Mouse (Mus musculus) hindbrain, embryonic 10.5 days (tissue): ENCODE measurements at regions not wholly inside any gene's neighbourhood (a gene's known extent, or its start where the extent isn't known, plus 50 kb on each side); places are given as distances from the start of the nearest gene placed in this dataset.

Source experiments
- DNase-seq: peaks from one replicate; pipeline ENCODE4 v3.0.0-alpha.2; 2017; ENCODE audit warnings: low spot score
- H3K27ac ChIP-seq: fragments of 300-500 bp; sonication (generic); 2 replicates; pipeline ENCODE4 v1.5.1; 2016; ENCODE audit warnings: mild to moderate bottlenecking, moderate library complexity
- H3K27me3 ChIP-seq: fragments of 300-500 bp; sonication (generic); 2 replicates; pipeline ENCODE4 v1.6.1; 2016; ENCODE audit warnings: mild to moderate bottlenecking; ENCODE audit not compliant: poor library complexity, insufficient read depth, severe bottlenecking
- H3K36me3 ChIP-seq: fragments of 300-500 bp; sonication (generic); 2 replicates; pipeline ENCODE4 v1.6.1; 2016; ENCODE audit warnings: mild to moderate bottlenecking, moderate library complexity
- H3K4me1 ChIP-seq: fragments of 300-500 bp; sonication (generic); replicated peaks from 2 replicates; pipeline ENCODE4 v1.6.1; 2016; ENCODE audit warnings: mild to moderate bottlenecking
- H3K4me3 ChIP-seq: fragments of 300-500 bp; sonication (generic); 2 replicates; pipeline ENCODE4 v1.5.1; 2016; ENCODE audit warnings: mild to moderate bottlenecking, moderate library complexity
- H3K9me3 ChIP-seq: fragments of 300-500 bp; sonication (generic); 2 replicates; pipeline ENCODE4 v1.6.1; 2016; ENCODE audit warnings: mild to moderate bottlenecking, moderate library complexity
- WGBS: fragments of 180-500 bp; shearing (Covaris S2); methylation state at CpG from one replicate; pipeline ENCODE4 v1.1.7; 2016; 5-methylcytosine and 5-hydroxymethylcytosine counted together

DNA sequence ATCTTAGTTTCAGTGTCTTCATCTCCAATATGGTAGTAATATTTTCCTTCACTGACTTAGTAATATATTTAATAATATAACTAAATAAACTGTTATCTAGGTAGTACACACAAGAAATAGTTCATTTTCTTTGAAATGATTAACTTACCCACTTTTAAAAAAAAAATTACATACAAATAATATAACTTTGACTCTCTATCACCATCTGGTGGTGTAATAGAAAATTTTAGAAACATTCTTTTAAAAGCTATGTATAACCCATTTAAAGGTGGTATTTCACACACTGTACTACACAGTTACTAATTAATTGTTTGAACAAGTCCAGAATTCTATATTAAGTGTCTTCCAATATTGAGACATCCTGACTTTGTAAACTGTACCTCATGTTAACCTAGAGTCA is 53.9 kb upstream of the Olfr266 start:
- no peaks in the 10 kb centered on the region for H3K4me1 ChIP-seq
- H3K4me3 ChIP-seq = no peak overlapping the region
- H3K36me3 ChIP-seq = no peaks in the 10 kb centered on the region
- no peak for DNase-seq
- no peak overlapping the region for H3K27ac ChIP-seq
- H3K27me3 ChIP-seq = no peaks in the 10 kb centered on the region
- H3K9me3 ChIP-seq = no peaks in the 10 kb centered on the region

DNA sequence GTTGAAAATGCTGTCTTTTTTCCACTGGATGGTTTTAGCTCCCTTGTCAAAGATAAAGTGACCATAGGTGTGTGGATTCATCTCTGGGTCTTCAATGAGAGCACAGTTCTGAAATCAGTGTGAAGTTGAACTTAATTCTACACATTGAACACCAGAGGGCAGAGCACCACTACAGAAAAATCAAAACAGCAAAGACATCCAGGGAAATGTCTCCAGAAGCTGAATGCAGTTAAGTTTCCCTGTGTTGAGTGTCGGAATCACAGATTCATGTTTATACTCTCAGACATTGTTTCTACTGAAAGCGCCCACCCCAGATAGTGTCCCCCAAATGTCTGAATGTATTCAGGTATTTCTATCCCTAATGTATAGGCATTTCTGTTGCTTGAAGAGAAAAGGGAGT is 77.1 kb upstream of the Olfr266 start:
- no peak overlapping the region for H3K27ac ChIP-seq
- H3K4me1 ChIP-seq = no peaks in the 10 kb centered on the region
- no peak overlapping the region for H3K4me3 ChIP-seq
- no peaks in the 10 kb centered on the region for H3K27me3 ChIP-seq
- DNase-seq = no peak
- no peaks in the 10 kb centered on the region for H3K9me3 ChIP-seq
- H3K36me3 ChIP-seq = no peaks in the 10 kb centered on the region
- WGBS = 48% methylated on average over 2 of the region's 2 CpGs

DNA sequence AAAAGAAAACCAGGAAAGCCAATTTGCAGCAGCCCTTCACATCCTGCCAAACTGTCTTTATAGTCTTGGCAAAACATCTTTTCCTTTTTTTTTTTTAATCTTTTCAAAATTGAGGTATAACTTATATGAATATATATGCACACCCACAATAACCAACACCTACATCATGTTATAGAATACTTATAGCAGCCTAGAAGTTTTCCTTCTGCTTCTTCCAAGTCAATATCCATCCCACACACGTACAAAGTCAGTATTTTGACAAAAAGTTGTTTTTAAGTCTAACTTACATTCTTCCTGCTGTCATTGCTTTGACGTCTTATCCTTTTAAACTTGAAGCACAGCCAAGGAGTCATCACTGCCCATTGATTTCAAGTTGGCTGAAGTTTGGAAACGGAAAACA is 80.6 kb upstream of the Olfr266 start:
- Histone ChIP-seq H3K27me3 (no peaks in the 10 kb centered on the region), H3K9me3 (no peaks in the 10 kb centered on the region), H3K4me3 (no peak overlapping the region), H3K4me1 (no peaks in the 10 kb centered on the region), H3K27ac (no peak overlapping the region), H3K36me3 (no peaks in the 10 kb centered on the region)
- 82% methylated on average over 3 of the region's 3 CpGs for WGBS
- no peak for DNase-seq

DNA sequence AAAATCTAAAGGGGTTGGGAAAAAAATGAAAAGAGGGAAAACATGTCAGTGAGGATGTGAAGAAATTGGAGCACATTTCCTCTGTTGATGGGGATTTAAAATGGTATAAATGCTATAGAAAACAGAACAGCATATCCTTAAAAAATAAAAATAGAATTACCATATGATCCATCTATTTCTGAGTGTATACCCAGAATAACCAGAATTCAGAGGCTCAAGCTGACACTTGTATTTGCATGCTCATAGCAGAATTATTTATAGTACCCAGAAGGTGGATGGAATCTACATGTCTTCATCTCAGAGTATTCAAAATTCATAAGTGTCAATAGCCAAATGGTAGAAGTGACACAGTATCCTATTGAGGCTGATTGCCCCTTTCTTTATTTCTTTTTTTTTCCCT is 99.9 kb upstream of the Kcna3 start:
- Histone ChIP-seq H3K36me3 (no peaks in the 10 kb centered on the region), H3K4me1 (no peaks in the 10 kb centered on the region), H3K27ac (no peak overlapping the region), H3K4me3 (no peak overlapping the region), H3K27me3 (no peaks in the 10 kb centered on the region), H3K9me3 (peaks cover 22% of the 10 kb centered on the region)
- no peak for DNase-seq

DNA sequence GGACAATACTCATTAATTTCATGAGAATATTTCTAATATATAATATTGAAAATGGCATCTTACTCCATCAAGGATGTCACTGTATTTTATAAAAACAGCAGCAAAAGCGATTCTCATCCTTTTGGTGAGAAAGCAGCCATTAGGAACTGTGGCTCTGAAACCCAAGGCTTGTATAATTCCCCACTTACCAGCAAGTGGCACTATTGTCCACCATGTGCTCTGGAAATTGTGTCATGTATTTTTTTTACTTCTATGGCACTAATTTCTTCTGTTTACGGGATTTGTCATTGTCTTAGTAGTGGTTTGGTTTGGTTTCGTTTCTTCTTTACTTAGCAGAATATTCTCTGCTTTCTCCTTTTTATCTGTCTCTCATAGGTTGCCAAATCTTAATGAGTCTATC is 95.9 kb upstream of the Kcna3 start:
- H3K36me3 ChIP-seq = no peaks in the 10 kb centered on the region
- H3K27ac ChIP-seq = no peak overlapping the region
- H3K27me3 ChIP-seq = no peaks in the 10 kb centered on the region
- H3K9me3 ChIP-seq = peaks cover 8% of the 10 kb centered on the region
- 71% methylated on average over 3 of the region's 3 CpGs for WGBS
- DNase-seq = no peak
- no peaks in the 10 kb centered on the region for H3K4me1 ChIP-seq
- no peak overlapping the region for H3K4me3 ChIP-seq

DNA sequence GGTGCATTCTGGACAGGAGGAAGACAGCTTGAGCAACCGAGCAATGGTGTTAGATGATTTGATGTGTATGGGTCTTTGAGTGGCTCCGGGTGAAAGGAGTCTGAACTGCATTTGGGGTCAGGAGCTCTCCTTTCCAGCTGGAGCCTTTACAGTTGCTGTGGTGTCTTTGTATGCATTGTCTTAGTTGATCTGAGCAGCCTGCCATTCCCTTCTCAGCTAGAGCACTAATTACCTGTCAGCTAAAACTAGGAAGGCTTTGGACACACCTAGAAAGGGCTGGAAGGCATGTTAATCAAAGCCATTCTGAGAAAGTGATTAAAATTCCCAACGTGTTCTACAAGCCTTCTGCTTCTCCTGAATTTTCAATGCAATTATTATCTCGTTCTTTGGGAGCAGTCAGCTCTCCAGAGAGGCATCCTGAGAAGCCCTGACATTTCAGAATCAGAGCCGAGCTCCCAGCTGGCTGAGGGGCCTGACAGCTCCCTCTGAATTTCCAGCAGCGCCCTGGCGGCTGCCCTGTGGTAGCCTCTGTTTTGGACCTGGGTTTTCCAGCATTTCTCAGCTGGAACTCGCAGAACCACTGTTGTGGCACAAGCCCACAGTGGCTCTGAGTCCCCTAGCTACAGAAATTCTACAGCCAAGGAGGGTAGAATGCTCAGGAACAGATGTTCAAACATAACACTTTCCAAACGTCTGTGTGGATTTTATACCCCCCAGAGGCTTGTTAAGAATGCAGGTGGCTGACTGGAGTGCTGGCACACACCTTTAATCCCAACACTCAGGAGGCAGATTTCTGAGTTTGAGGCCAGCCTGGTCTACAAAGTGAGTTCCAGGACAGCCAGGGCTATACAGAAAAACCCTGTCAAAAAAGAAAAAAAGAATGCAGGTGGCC is 80.2 kb upstream of the Kcna3 start:
- H3K27me3 ChIP-seq = no peaks in the 10 kb centered on the region
- H3K36me3 ChIP-seq = no peaks in the 10 kb centered on the region
- peaks cover 14% of the 10 kb centered on the region for H3K4me1 ChIP-seq
- H3K4me3 ChIP-seq = no peak overlapping the region
- no peaks in the 10 kb centered on the region for H3K9me3 ChIP-seq
- WGBS = 16% methylated on average over 9 of the region's 9 CpGs
- DNase-seq = no peak
- peak overlapping the region; percentile 29; the same call in 1 of the 2 replicates for H3K27ac ChIP-seq

DNA sequence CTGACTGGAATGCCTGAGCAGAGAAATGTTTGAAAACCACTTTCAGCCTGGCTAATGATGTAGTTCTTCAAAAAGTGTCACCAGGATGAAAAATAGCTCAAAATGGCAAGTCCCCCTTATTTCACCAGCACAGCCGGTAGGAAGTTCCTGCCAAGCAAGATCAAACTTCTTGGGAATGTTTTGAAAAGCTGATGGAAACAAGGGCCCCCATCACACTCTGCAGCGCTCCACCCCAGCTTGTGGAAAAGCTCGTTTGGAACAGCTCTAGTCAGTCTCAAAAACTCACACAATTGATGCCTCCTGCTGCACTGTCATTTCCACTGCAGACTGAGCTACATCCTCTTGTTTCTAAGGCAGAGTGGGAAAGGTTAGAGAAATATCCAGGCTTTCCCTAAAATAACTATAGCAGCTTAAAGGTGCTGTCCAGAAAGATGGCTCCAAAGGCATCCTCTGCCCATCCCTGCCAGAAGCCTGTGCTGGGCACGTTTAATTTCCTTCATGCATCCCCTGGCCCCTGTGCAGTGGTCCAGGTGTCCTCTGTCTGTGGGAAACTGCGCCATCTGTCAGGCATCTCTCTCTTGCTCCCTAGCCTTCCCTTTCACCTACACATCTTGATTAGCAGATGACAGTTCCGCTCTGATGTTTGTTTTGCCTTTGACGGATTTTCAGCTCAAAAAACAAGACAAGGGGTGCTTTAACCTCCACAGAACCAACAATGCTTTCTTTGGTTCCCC is 78.6 kb upstream of the Kcna3 start:
- WGBS = 48% methylated on average over 7 of the region's 7 CpGs
- Histone ChIP-seq H3K9me3 (no peaks in the 10 kb centered on the region), H3K36me3 (no peaks in the 10 kb centered on the region), H3K27ac (no peak overlapping the region), H3K4me1 (peaks cover 14% of the 10 kb centered on the region), H3K4me3 (no peak overlapping the region), H3K27me3 (no peaks in the 10 kb centered on the region)
- DNase-seq = no peak

DNA sequence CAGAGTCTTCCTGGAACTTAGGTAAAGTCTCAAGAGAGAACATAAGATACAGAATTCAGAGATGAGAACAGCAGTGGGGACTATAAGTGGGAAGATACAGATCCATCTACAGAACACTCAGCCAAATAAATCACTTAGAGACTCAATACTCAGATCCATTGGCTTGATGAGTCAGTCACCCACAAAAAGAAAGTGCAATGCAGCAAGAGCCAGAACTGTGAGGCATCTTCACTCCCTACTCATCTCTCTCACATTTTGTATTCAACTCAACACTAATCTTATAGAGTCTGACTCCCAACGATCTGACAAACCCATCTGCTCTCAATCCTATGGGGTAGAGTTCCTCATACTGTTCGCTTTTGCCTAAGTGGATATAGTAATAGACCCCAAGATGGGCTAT is 77.8 kb upstream of the Kcna3 start:
- no peak overlapping the region for H3K27ac ChIP-seq
- no peak overlapping the region for H3K4me3 ChIP-seq
- 83% methylated on average over 2 of the region's 2 CpGs for WGBS
- no peaks in the 10 kb centered on the region for H3K36me3 ChIP-seq
- peaks cover 14% of the 10 kb centered on the region for H3K4me1 ChIP-seq
- no peak for DNase-seq
- no peaks in the 10 kb centered on the region for H3K9me3 ChIP-seq
- H3K27me3 ChIP-seq = no peaks in the 10 kb centered on the region

DNA sequence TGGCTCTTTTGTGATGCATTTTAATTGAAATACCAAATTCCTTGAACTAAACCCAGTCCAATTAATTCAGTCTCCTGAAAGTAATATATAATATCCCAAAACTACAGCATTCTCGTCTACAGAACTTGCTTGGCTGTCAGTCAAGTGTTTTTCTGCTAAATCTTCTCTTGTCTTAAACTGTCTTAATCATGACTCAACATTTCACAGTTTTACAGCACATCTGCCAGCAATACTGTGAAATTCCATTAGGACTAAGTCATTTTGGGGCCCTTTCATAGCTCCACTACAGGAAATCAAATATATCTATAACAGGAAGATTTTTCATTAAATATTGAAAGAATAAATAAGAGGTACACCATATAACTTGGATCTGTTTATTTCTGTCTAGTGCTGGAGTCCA is 75.4 kb upstream of the Kcna3 start:
- WGBS = 76% methylated on average over 1 of the region's 1 CpGs
- H3K27me3 ChIP-seq = no peaks in the 10 kb centered on the region
- no peak overlapping the region for H3K27ac ChIP-seq
- no peaks in the 10 kb centered on the region for H3K36me3 ChIP-seq
- DNase-seq = no peak
- H3K9me3 ChIP-seq = no peaks in the 10 kb centered on the region
- H3K4me1 ChIP-seq = peaks cover 12% of the 10 kb centered on the region
- H3K4me3 ChIP-seq = no peak overlapping the region

DNA sequence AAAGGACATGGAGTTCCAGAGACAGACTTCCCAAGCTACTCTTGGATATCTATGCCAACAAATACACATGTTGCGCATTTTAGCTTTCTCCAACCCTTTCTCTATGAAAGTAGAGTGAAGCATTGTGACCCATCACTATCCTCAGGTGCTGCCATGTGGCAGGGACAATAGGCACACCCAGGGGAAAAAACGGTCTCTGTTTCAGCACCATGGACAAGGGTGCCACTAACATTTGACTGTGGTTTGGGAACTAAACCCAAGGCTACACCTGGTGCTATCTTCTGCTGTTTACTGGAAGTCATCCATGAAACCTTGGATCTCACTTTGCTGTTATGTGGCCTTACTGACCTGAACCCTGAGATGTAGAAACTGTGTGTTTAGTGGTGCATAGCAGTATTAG is 73.5 kb upstream of the Kcna3 start:
- Histone ChIP-seq H3K4me3 (no peak overlapping the region), H3K4me1 (peaks cover 1% of the 10 kb centered on the region; the same call in 1 of the 2 replicates), H3K27ac (no peak overlapping the region), H3K9me3 (no peaks in the 10 kb centered on the region), H3K27me3 (no peaks in the 10 kb centered on the region), H3K36me3 (no peaks in the 10 kb centered on the region)
- 45% methylated on average over 2 of the region's 2 CpGs for WGBS
- peak; percentile 17 for DNase-seq

DNA sequence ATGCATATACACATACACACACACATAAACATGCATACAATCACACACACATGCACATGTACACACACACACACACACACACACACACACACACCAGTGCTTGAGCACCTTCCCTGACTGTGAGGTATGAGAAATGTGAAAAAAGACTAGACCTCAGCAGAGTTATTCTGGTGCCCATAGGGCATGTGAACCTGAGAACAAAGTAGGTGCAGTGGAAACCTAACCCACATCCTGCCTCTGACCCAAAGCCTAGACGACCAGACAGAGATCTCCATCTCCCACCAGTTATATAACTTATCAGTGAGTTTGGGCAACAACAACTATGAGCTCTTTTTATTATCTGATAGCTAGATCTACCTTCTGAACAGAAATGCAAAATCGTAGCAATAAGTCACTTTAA is 69.8 kb upstream of the Kcna3 start:
- Histone ChIP-seq H3K4me1 (no peaks in the 10 kb centered on the region), H3K27ac (no peak overlapping the region), H3K27me3 (no peaks in the 10 kb centered on the region), H3K36me3 (no peaks in the 10 kb centered on the region), H3K9me3 (no peaks in the 10 kb centered on the region), H3K4me3 (no peak overlapping the region)
- 78% methylated on average over 2 of the region's 2 CpGs for WGBS
- no peak for DNase-seq

DNA sequence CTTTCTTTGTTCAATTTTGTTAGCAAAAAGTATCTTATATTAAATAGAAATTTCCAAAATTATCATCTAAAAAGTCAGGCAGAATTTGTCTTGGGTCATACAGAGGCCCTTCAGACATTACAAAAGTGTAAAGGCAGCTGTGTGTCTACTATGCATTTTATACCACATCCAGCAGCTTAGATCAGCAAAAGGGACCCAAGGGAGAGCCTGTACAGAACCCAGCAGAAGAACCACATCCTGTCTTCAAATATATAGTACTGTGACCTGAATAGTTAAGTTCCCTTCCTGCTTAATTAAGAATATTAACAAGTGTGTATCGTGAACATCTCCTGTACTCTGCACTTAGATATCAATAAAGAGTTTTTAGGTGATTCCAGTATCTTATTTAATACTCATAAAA is 68.5 kb upstream of the Kcna3 start:
- Histone ChIP-seq H3K27ac (no peak overlapping the region), H3K4me1 (no peaks in the 10 kb centered on the region), H3K4me3 (no peak overlapping the region), H3K27me3 (no peaks in the 10 kb centered on the region), H3K36me3 (no peaks in the 10 kb centered on the region), H3K9me3 (no peaks in the 10 kb centered on the region)
- no peak for DNase-seq
- WGBS = 90% methylated on average over 1 of the region's 1 CpGs

DNA sequence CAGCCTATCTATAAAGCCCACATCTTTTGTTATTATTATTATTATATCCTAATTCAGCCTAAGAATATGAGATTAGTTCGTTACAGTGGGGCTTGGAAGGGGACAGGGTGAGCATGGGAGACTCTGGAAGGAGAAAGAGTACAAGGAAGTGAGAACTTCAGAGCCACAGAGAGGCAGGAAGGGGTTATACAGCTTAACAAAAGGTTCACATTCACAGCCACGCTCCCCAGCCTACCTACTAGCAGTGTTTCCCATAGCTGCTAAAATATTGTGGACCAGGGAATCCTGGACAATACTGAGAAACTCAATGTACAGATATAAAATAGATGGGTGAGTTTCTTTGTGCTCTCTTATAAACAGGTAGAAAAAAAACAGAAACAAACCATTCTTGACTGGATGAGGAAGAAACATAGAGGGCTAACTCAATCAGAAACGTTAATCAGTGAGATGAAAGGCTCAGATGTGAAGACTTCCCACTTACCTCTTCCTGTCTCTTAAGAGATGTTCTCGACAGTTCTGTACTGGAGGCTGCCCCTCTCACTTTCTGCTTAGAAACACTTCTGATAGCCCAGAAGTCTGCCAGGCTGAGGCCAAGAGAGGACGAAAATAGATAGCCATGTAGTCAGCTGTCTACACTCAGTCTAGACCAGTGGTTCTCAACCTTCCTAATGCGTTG is 61.7 kb upstream of the Kcna3 start:
- Histone ChIP-seq H3K9me3 (no peaks in the 10 kb centered on the region), H3K27me3 (no peaks in the 10 kb centered on the region), H3K36me3 (no peaks in the 10 kb centered on the region), H3K4me3 (no peak overlapping the region), H3K4me1 (no peaks in the 10 kb centered on the region), H3K27ac (no peak overlapping the region)
- 80% methylated on average over 6 of the region's 6 CpGs for WGBS
- DNase-seq = no peak
